Mouse (Mus musculus) spleen, adult 2 months (tissue): ENCODE measurements around the gene Atg4c.

Experiments
- CTCF ChIP-seq: fragments of 200-500 bp; IDR thresholded peaks from 2 replicates; pipeline ENCODE4 v1.5.1; 2011; ENCODE audit warnings: mild to moderate bottlenecking, inconsistent platforms; ENCODE audit not compliant: insufficient read depth, insufficient read length, insufficient replicate concordance; ENCODE audit errors: extremely low read depth
- POLR2A ChIP-seq: fragments of 200-500 bp; IDR thresholded peaks from 2 replicates; pipeline ENCODE4 v1.6.1; 2011; ENCODE audit warnings: low read depth, low read length, inconsistent platforms

- TF ChIP-seq CTCF (no peak), POLR2A (no peak)
Measured at GRCm38 (mm10) chr4:99163547-99163946, 30.2 kb upstream of the Atg4c start.
